Mouse (Mus musculus) spleen, postnatal 36 days (tissue): ENCODE data around the gene Agap1.

Experiments used
- DNase-seq, 2 experiments: peaks; one replicate each; pipeline ENCODE4 v3.0.0; 2022; ENCODE audit warnings: low spot score in 2 of 2, mixed read lengths in 1 of 2

The Agap1 gene

DNA sequence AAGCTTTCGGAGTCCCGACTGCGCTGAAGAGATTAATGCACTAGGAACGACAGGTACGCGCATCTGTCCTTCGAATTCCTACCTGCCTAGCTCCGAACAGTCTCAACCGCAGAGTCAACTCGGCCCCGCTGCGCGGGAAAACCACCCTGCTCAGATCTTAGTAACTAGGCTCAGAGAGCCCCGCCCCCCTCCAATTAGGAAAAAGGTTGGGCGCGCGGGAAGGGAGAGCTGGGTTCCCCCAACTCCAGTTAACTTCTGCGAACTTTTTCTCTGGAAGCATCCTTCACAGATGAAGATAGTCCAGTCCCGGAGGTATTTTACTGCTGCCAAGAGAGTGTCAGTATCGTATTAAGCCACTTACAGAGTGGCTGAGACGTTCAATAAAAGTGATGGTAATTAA is 479.2 kb downstream of the Agap1 start:
- DNase-seq, result no peak

DNA sequence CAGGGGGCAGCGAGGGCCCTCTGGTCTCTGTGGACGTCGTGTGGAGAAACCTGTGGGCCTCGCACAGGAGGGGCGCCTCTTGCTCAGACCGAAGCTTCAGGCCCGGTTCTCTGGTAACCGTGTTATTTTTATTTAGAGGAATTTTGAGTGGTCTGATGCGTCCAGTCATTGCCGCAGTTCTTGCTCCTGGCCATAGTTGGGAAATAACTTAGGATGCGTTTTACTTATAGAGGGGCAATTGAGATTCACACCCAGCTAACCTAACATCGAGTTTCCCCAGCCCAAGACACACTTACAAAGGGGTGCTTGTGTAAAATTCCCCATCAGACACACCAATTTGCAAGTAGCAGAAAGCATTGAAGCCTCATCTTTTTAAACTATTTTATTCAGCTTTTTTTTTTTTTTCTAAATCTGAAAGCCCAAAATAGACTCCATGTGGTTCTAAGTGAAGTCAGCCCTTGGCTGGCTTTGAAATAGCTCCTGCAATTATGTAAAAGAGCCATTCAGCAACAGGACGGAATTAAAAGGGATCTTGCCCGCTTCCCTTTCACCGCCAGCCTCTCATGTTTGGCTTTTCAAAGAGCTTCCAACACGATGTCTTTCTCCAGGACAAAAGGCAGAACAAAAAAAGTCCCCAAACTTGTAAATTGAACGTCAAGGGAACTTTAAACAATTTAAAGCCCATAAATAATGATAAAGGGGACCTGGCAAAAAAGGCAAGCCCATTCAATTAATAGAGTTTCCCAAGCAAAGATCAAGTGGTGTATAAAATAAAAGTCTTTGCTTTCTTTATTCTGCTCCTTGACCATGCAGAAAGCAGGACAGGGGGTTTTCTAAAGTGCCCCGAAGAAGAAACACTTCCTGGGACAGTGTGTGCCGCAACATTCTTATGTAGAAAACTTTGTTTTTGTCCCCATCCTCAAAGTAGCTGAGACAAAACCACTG is 480.0 kb downstream of the Agap1 start:
- no peak for DNase-seq

DNA sequence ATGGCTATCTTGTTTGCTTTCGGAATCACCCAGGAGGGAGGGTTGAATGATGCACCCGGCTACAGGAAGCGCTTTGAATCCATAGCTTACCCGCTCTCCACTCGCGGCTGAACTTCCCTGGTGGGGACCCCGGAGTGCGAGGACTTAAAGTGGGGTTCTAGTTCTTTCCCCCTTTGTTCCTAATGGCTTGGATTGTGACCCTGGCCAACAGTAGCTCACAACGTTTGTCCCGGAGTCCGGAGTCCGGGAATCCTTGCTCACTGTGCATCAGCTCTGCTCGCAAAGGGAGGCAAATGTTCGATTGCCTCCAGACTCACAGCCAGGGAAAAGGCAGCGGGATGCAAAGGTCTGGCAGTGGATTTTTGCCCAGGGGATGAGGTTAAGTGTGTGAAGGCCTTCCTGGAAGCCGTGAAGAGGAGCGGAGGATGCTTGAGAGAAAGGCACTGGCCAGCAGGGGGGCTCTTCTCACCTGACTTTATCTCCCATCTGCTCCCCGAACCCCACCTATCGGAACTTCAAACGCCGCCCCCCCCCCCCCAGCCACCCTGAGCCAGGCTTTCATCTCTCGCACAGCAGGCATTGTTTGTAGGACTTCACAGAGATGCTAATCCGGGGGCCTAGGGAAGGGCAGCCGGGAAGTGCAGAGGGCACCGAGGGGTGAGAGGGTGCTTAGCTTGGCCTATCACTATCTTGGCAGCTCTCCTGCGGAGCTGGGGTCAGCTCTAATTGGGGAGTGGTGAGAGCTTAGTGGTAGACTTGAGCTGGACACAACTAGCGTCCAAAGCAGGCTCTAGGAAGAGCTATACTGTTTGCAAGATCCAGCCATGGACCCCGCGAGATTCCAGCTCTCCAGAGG is 481.1 kb downstream of the Agap1 start:
- DNase-seq, result no peak

DNA sequence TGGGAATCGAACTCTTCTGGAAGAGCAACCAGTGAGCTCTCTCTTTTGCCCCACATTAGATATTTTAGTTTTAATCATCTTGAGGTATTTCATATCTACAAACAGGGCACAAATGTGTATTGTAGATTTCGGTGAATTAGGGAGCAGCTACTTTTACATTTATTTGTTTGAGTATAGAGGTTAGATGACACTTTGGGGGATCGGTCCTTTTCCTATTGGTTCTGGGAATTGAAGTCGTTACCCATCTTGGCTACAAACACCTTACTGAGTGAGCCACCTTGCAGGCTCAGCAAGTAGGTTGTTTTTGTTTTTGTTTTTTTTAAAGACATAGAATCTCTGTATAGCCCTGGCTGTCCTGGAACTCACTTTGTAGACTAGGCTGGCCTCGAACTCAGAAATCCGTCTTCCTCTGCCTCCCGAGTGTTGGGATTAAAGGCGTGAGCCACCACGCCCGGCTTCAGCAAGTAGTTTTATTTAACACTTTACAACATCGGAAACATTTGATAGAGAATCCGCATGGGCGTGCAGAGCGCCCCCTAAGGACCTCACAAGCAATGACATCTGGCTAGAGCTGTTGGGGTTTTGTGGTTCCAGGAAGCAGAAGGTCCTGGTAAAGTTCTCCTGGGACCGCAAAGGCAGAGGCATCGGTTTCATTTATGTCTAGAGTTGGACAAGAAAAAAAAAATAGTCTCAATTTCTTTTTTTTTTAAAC is 484.4 kb downstream of the Agap1 start:
- no peak for DNase-seq

DNA sequence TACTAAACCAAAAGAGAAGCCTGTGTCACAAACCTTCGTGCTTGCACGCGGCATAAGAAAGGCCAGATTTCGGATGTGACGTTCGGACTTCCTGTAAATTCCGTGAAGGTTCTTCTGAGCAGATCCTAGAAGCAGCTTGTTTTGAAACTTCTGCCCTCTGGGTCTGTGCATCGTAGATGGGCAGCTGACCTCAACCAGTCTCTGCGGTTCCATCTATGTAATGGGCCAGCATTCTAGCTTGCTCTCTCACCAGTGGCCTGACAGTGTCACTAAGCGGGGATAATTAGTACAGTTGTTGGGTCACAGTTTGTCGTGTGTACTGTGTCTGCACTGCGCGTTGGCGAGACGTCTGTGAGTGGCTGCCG is 485.0 kb downstream of the Agap1 start:
- no peak for DNase-seq

DNA sequence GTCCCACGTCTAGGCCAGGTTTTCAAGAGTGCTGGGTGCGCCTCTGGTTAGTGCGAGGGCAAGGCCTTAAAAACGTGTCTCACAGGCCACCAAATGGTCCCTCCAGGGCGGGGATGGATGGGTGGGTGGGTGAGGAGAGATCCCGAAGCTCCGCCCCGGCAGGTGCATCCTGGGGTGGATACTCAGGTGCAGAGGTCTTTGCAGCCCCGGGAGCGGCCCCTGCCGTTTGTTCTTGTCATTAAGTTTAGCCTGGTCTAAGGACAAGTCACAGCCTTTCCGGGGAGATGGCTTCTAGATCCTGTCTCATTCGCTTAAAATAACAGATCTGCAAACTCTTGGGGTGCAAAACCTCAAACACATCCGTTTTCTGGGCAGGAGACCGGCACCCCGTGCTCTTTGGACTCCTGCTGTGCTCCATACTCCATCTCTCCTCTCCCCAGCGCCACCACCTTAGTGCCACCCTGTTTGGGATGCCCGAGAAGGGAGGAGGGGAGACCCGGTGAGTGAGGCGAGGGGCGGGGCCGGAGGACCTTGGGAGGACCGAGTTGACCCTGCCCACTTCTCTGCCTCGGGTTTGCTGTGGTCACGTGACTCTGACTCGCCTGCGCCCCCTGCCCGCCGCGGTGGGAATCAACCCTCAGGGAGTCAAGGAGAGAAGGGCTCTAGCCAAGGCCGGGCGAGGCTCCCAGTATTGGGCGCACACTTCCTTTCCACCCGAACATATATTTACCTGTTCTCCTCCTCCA is 485.5 kb downstream of the Agap1 start:
- peak; percentile 27 to 34 for DNase-seq

GRCm38 (mm10) chr1:89940961-89941524 is 486.4 kb downstream of the Agap1 start:
- no peak for DNase-seq

DNA sequence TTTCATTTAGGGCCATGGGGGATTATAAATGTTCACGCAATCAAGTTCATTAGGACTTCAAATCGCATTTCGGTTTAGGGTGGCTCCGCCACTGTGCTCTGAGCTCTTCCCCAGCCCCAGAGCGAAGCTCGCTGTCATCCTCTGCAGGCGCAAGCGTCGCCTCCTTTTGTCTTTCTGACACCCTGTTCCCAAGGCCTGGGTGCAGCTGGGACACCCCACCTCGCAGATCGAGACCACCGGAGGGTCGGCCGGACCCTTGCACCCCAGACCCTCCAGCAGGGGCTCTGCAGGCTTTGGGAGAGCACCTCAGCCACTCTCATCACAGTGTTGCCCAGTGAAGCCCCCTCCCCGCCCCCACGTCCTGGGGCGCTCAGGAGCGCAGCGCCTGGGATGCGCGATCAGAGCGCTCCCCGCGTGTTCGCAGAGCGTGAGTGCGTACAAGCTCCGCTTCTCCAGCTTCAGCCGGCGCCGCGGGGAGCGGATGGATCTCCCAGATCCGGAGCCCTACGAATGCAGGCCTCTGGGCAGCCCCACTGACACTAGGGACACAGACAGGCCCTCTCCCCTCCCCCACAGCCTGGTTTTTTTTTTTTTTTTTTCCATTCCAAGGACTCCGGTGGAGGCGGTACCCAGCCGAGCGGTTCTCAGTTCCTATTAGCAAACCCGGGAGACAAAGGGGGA is 487.2 kb downstream of the Agap1 start:
- DNase-seq, result no peak

- DNase-seq, result no peak
Measured at GRCm38 (mm10) chr1:89942395-89942976, 487.9 kb downstream of the Agap1 start.

DNA sequence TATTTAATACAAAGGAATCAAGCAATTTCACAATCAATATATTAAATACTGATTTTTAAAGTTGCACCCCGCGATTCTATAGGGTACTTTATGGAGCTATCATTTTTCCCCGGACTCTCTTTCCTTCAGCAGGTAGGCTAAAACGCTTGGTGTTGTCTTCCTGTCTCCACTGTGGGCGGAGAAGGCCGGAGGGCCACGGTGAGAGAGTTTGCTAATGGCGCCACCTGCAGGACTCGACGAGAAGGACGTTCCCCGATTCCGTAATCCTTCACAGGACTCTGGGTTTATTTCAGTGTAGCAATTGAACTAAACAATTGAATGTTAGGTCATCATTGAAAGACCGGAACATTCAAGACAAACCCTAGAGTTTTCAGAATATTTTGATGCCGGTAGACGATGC is 488.6 kb downstream of the Agap1 start:
- peak in 1 of 2 experiments; percentile 12 for DNase-seq
